Mouse (Mus musculus) heart, postnatal 0 days (tissue): ENCODE results near the gene Scube3.

ENCODE experiments used
- CTCF ChIP-seq: IDR thresholded peaks from 2 replicates; pipeline ENCODE4 v1.5.1; 2016; ENCODE audit warnings: antibody characterized with exemption, control low read depth, low read depth
- EP300 ChIP-seq: IDR thresholded peaks from 2 replicates; pipeline ENCODE4 v1.6.1; 2016; ENCODE audit warnings: antibody characterized with exemption, low read depth

GRCm38 (mm10) chr17:28092297-28092696 is 49.6 kb upstream of the Scube3 start:
- no peak; the same call in 1 of the 2 replicates for TF ChIP-seq CTCF
- no peak for TF ChIP-seq EP300
